Mouse (Mus musculus) common myeloid progenitor, adult 5-6 weeks (primary cell): Measurements from ENCODE around the gene Gpr18. TPM values are rescaled to one million over a fixed set of nuclear protein-coding genes. Genes with fewer than 3 reads are reported as not detected.

Experiments used
- ATAC-seq: replicated peaks from 2 replicates; pipeline ENCODE4 v1.8.0; 2016; ENCODE audit warnings: low read depth, mild to moderate bottlenecking, moderate TSS enrichment, inconsistent platforms; ENCODE audit not compliant: poor library complexity, severe bottlenecking
- total RNA-seq: library from RNA; stranded (forward); fragments of 200-1000, 187-1606 nt; gene quantifications from 2 replicates; pipeline ENCODE4 v1.2.3, GENCODE M21; 2017

Gene Gpr18
- total RNA-seq, 1 experiment from 2014 or later, result 3.7 TPM

DNA sequence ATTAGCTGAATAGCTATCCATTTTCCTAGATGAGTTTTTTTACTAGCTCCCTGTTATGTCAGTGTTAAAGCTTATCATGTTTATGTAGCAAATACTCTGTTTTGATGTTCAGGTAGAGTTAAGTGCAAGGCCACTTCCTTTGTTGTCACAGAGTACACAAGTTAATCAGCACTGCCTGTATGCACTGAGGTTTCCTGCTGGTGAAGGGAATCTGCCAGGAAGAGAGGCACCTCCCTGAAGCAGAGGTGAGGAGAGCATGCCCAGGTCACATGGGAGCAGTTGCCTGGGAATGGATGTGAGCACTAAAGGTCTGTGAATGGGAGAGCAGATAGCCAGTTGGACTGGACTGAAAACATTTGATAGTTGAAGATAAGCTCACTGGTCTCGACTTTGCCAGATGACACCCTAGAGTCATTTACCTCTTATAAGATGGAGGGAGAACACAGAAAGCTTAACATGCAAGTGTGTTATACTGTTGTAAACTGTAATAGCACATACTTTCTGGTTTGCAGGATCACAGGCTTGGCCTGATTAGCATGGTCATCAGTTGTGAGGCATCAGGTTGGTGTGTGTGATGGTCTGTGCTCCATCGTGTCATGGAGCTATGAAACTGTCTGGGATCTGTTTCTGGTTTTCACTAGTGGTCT is 35.9 kb upstream of the Gpr18 start:
- peak; percentile 47 for ATAC-seq

- ATAC-seq, result peak; percentile 39
Measured at GRCm38 (mm10) chr14:121949897-121950296, 34.3 kb upstream of the Gpr18 start.

DNA sequence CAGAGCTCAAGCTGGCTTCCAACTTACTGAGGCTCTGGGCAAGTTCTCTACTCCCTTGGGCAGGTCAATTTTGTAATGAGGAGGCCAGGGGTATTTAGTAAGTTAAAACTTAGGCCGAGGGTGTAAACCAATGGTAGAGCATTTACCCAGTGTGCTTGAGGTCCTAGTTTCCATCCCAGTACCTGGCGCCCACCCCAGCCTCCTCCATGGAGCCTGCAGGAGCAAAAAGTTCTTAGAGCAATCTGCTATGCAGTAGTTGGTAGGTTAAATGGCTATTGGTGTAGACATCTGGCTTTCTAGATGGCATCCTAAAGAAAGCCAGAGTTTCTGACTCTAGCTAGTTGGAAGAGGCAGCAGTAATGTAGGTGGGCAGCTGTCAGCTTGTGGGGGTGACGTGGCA is 33.9 kb upstream of the Gpr18 start:
- ATAC-seq, result no peak

DNA sequence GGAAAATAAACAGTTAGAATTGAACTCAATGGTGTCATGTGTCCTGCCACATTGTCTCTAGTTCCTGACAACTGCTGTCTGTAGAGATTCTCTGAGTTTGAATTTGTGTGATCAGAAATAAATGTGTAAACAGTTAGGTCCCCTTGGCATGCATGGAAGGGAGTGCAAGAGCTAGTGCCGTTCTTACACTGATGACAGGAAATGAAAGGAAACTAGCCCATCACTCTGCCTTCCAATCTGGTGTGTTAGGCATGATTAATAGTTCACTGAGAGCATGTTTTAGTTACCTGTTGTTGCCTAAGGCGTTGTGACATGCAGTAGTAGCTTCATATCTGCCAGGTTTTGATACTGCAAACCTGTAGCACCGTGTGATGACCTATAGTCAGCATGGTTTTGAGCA is 32.4 kb upstream of the Gpr18 start:
- ATAC-seq, result no peak

DNA sequence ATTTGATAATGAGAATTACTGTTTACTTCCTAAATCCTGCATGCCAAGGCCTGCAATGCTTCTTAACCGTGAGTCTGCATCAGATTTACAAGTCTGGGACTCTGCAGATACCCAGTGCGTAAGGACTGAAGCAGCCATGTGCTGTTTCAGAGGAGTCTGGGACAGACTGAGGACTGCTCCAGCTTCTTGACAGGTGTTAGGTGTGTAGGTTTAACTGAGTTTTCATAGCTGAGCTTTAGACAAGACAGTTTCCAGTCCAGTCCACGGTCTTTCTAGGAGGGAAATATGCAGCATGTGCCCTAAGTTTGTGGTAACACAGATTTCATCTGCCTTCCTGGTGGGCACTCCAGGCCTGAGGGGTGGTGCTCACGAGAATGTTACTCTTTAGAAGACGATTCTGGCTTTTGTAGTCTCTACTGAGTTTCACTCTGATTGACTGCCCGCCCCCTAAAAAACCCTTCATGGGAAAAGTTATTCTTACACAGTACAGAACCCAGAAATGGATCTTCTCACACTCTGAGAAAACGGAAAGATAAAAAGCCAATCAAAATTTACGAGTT is 31.7 kb upstream of the Gpr18 start:
- no peak for ATAC-seq

GRCm38 (mm10) chr14:121946728-121947127 is 31.1 kb upstream of the Gpr18 start:
- no peak for ATAC-seq

GRCm38 (mm10) chr14:121946131-121946530 is 30.6 kb upstream of the Gpr18 start:
- no peak for ATAC-seq

DNA sequence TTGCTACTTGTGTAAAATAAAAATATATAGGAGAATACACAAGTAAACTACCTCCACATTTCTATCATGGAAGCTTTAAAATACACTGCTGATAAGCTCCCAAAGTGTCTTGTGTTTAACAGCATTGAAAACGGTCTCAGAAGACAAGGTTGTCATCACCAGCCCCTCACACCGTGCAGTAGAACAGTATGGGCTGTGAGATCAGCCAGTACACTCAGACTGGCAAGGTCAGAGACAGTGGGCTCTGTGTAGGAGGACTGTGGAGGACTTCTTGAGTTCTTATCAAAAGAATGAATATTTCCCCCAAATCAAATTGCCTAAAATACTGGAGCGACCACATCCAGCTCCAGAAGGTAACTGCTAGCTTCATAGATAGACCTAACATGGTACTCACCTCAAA is 24.0 kb upstream of the Gpr18 start:
- ATAC-seq, result no peak

- peak; percentile 51 for ATAC-seq
Measured at GRCm38 (mm10) chr14:121938256-121939191, 22.9 kb upstream of the Gpr18 start.

DNA sequence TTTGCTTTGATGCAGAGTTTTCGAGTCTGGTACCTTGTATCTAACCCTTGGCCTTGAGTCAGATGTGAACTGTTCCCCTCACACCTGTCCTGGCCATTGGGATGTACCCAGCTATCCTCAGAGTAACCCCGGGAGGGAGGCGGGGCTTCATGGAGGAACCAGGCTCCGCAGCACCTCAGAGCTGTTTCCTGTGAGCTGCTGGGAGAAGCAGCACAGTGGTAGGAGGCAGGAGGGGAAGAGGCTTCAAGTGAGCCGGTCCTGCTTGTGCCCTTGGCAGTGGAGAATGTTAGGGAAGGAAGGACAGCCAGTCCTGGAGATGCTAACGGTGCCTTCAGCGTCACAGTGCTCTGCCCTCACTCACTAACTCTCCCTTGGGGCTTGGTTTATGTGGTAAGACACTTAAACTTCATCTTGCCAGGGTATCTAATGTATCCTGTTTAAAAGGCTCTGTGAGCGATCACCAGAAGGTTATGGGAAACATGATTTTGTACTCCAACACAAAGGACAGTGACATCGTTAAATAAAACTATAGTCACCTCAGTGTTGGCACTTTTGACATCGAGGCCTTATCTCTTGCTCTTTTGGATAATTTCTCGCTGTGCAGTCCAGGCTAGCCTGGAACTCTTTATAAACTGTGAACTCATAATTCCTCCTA is 22.1 kb upstream of the Gpr18 start:
- peak; percentile 37 for ATAC-seq

- no peak for ATAC-seq
Measured at GRCm38 (mm10) chr14:121936856-121937255, 21.3 kb upstream of the Gpr18 start.

GRCm38 (mm10) chr14:121936356-121936755 is 20.8 kb upstream of the Gpr18 start:
- ATAC-seq, result no peak

GRCm38 (mm10) chr14:121934597-121934946 is 19.0 kb upstream of the Gpr18 start:
- ATAC-seq, result peak; percentile 62

DNA sequence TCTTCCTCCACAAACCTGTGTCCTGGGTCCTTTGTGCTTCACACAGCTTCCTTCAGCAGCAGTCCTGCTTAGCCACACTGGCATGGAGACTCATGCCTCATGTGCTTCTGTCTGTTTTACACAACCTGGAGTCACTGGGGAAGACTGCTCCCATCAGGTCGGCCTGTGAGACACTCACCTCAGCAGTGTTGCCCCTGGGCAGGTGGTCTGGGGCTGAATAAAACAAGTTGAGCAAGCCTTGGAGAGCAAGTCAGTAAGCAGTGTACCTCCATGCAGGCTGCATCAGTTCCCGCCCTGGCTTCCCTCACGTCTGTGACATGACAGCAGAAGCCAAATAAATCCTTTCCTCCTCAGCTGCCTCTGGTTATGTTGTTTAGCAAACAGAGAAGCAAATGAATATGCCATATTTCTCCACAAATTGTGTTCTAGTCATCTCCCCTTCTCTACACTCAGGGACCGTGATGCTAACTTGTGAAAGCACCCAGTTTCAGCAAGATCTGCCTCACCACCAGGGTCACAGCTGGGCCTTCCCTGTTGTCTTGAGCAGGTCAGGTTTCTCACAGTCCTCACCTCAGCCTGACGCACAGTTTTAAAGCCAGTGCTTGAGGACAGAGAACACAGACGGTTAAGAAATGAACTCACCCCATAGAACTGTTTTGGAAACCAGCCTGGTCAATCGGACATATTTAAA is 18.5 kb upstream of the Gpr18 start:
- ATAC-seq, result peak; percentile 0; the same call in 1 of the 2 replicates

- ATAC-seq, result no peak
Measured at GRCm38 (mm10) chr14:121932180-121932579, 16.6 kb upstream of the Gpr18 start.

DNA sequence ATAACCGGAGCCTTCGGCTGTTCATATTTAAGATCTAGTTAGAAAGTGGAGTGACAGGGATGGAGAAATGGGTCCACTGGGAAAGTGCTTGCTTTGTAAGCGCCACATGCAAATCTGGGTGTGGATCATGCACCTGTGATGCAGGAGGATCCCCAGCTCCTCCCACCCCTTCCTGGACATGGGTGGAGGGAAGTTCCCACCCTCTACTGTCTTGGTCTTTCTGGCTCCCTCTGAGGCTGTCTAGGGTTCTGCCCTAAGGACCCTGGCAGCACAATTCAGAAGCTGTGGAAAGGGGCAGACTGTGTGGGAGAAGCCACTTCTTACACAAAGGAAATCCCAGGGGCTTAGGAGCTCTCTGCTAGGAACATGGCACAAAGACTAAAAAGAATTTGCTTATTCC is 16.0 kb upstream of the Gpr18 start:
- ATAC-seq, result no peak

DNA sequence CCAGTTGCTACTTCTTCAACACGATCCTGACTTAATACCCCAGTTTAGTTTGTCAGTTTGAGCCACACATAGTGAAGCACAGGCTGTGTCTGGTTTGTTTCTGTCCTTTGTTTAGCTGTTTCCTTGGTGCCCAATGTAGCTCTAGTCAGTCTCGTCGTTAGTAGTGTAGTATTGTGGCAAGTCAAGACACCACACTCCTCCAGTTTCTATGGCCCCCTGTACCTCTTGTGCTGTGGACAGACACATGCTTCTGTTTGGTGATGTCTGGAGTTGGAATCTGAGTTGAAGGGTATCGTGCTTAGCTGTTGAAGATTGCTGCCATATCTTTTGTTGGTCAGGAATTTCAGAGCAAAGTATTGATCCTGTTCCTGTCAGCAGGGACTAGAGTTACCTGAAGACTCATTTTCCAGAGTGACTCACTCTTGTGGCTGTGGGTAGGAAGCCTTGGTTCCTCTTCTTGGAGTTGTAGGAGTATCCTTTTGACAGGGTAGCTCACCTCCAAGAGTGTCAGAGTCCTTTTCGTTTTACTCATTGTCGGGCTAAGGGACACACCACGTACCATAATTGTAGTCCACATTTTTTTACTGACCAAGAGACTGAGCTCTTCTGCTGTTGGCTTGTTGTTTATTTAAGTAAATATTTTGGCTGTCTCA is 15.3 kb upstream of the Gpr18 start:
- ATAC-seq, result peak; percentile 20; the same call in 1 of the 2 replicates

GRCm38 (mm10) chr14:121929243-121929951 is 13.8 kb upstream of the Gpr18 start:
- ATAC-seq, result peak; percentile 64
